Mouse (Mus musculus) liver, embryonic 14.5 days (tissue): ENCODE data around the gene Abo.

Experiments
- CTCF ChIP-seq: IDR thresholded peaks from 2 replicates; pipeline ENCODE4 v1.5.1; 2016; ENCODE audit warnings: antibody characterized with exemption, low read depth, control low read depth
- EP300 ChIP-seq: IDR thresholded peaks from 2 replicates; pipeline ENCODE4 v1.6.1; 2016; ENCODE audit warnings: antibody characterized with exemption, low read depth

DNA sequence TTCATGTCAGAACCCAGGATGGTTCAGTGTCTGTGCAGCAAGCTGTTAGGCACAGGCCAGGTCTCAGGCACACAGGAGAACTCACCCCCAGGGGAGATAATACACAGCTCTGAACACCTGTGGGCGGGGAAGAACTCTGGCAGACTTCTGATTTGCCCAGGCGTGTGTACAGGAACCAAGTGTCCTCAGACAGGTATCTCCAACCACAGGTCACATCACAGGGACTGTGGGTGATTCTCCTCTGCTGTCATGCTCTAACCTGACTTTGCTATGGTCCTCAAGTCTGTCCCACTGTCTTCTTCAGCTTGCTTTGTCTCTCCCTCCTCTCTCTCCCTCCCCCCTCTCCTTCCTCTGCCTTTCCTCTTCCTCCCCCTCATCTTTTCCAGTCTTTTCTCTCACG lies at the start of gene Abo:
- TF ChIP-seq CTCF (no peak), EP300 (no peak)
